Mouse (Mus musculus) CD4-positive, CD25-positive, alpha-beta regulatory T cell, adult 2 months (primary cell): ENCODE measurements around the gene Hivep3.

Source experiments
- DNase-seq: peaks from one replicate; pipeline ENCODE4 v3.0.0-alpha.2; 2012; ENCODE audit warnings: low read depth, low spot score

Hivep3 gene

GRCm38 (mm10) chr4:119973729-119974605 is 240.4 kb downstream of the Hivep3 start:
- DNase-seq = no peak

- no peak for DNase-seq
These were observed 241.7 kb downstream of the Hivep3 start for GRCm38 (mm10) chr4:119975242-119975641.

DNA sequence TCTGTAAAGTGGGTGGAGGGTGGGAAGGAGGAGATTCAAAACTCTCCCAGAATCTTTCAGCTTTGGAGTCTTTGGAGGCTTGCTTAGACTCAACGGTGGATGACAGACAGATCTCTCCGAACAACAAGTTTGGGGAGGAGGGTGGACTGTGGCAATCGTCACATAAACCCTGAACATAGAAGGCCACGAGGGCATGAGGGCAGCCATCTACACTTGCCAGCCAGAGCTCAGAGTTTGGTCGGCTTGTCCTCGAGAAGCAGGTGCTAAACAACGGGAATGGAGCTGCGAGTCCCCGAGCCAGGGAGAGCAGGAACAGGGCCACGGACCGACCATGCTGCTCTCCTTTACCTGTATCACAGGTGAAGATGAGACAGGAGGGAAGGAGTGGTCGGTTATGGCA is 242.2 kb downstream of the Hivep3 start:
- no peak for DNase-seq

GRCm38 (mm10) chr4:119976428-119977168 is 243.0 kb downstream of the Hivep3 start:
- peak; percentile 47 for DNase-seq

- no peak for DNase-seq
These were observed 244.4 kb downstream of the Hivep3 start for GRCm38 (mm10) chr4:119977817-119978491.

DNA sequence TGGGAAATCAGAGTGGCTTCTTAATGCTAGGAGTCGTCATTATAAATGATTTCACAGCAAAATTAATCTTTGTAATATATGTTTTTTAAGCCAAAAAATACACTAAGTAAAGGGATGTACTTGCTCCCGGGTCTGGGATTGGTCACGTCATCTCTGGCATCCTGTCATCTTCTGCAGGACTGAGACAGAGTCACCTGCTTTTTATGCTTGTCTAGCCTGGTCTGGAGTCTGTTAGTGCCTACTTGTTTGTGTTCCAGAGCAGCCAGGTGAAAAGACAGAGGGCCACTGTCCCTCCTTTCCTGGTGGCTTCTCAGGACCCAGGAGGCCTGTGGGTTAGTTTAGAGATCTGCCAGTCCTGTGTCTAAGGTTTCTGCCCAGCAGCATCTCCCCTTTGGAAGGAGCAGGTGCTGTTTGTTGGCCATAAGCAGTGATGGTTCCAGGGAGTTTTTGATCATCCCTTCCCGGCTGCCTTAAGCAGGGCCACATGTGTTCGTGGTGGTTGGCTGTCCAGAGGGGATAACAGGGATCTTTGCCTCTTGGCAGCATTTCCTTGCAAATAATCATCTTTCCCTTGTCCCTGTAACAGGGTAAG is 245.8 kb downstream of the Hivep3 start:
- no peak for DNase-seq

- no peak for DNase-seq
These were observed 246.3 kb downstream of the Hivep3 start for GRCm38 (mm10) chr4:119979918-119980317.

DNA sequence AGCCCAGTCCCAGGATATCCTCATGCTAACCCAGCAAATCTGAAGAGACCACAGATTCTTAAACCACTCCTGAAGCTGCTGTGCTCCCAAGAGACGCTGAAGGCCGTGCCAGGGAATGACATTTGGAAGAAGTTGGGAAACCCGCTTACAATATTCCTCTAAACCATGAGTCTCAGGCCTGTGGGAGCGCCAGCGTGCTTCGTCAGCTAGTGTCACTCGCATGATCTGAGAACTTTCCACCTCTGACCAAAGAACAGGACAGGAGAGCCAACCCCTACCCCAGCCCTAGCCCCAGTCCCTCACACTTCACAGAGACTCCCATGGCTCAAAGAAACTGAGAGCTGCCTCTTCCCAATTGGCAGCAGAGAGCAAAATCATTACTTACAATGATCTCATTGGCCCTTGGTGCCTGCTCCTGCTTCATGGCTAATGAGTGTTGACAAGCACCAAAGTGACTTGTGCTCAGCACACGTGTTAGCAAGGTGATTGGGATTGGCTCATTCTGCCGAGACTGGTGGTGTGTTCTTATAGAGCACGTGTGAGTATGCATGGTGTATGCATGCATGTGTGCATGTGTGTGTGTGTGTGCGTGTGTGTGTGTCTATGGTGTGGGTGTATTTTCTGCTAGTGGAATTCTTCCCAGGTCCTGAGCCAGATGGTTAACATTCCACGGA is 247.6 kb downstream of the Hivep3 start:
- no peak for DNase-seq

GRCm38 (mm10) chr4:119986065-119986464 is 252.5 kb downstream of the Hivep3 start:
- DNase-seq = no peak

DNA sequence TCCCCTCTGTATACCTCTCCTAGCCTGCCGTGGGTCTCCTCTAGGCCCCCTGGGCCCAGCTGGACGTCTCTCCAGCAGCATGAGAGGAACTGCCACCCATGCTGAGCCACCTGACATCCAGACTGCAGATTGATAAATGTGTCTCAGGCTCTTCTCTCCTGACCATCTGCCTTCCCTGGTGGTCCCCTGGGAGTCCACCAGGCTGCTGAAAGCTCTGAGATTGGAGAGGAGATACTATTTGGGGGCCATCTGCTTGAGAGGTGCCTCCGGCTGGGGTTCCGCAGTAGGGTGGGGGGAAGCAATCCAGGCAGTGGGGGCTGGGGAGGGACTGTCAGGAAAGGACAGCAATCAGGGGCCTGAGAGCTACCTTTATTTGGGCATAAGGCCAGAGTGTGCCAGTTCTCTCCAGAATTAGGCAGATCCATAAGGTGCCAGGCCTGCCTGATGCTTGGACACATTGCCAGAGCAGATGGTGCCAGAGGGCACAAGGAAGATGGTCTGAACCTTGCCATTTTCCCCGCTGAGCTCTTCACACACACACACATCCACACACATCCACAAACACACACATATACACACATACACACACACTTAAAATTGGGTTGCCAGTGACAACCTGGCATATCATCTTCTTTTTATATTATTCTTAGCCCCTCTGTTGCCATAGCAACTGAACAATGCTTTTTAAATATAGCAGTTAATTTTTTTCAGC is 253.2 kb downstream of the Hivep3 start:
- no peak for DNase-seq

- no peak for DNase-seq
These were observed 253.9 kb downstream of the Hivep3 start for GRCm38 (mm10) chr4:119987376-119988087.

- DNase-seq = no peak
These were observed 255.6 kb downstream of the Hivep3 start for GRCm38 (mm10) chr4:119989031-119989693.

- no peak for DNase-seq
These were observed 256.8 kb downstream of the Hivep3 start for GRCm38 (mm10) chr4:119990346-119990745.

DNA sequence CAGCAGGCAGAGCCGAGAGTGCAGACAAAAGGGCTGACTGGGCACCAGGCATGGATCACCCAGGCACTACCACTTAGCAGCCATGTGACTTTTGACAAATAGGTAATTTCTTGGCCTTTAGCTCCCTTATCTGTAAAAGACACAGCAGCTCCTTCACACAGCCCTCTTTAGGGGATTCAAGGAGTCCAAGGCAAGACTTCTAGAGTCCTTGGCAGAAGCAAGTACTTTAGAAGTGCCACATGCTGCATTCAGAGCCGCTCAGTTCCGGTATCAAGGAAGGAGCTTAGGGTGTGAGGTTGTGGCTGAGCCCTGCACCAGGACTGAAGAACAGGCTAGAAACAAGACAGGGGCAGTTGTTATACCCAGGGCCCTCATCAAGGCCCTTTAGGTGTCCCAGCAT is 257.3 kb downstream of the Hivep3 start:
- no peak for DNase-seq

DNA sequence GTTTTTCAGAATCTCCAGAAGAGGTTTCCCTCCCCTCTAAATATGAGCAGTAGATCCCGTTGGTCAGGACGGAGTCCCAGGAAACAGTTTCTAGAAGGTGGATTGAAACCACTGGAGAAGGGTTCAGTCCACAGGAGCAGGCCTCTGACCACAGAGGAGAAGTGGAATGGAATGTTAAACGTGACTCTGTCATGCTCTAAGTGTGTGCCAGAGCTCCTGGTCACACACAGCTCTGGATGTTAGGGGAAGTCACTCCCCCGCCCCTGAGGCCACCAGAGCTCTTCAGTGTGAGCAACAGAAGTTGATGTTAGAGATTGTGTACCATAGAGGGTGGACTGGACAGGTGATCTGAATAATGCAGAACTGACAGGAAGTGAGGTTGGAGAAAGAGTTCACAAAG is 258.2 kb downstream of the Hivep3 start:
- no peak for DNase-seq

GRCm38 (mm10) chr4:119996377-119996776 is 262.8 kb downstream of the Hivep3 start:
- peak; percentile 37 for DNase-seq

- no peak for DNase-seq
These were observed 263.8 kb downstream of the Hivep3 start for GRCm38 (mm10) chr4:119997351-119997750.

DNA sequence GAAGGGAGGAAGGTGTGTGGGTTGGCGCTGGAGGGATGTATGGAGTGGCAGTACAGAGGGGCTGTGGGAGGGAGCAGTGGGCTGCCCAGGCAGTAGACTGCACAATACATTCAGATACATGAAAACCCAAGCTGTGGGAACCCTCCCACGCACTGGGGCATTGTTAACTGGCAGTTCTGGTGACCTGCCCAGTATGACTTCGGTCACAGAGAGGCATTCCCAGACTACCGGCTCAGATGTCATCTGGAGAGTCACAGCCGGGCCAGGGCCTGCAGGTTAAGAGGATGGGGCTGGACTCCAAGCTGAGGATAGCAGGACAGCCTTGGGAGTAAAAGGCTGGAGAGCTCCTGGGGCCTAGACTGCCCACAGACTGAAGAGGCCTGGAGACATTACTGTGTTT is 265.3 kb downstream of the Hivep3 start:
- no peak for DNase-seq

DNA sequence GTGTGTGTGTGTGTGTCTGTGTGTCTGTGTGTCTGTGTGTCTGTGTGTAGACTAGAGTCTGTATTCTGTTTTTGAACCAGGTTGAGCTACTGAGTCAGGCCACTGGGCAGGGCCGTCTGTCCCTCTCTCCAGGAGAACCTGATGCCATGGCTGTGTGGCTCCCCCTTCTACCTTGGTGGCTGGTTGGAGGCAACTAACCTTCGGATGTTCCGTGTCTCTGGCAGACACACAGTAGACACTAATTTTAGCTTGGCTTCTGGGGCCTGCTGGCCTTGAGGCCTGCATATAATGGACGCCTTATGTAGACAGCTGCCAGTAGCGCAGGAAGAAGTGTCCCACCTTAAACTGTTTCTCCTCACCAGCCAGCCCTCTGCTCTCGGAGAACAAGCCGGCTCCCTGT is 267.3 kb downstream of the Hivep3 start:
- no peak for DNase-seq
